Mouse (Mus musculus) ES-E14 (cell line): Measurements from ENCODE around the gene Ptprr.

Source experiments
- CHD2 ChIP-seq: IDR thresholded peaks from 2 replicates; pipeline ENCODE4 v1.6.1; 2014; ENCODE audit warnings: mild to moderate bottlenecking, low read depth, low read length, inconsistent platforms
- HCFC1 ChIP-seq: IDR thresholded peaks from 2 replicates; pipeline ENCODE4 v1.6.1; 2012; ENCODE audit warnings: low read length, inconsistent platforms, borderline replicate concordance; ENCODE audit not compliant: insufficient read depth
- MAFK ChIP-seq: IDR thresholded peaks from 2 replicates; pipeline ENCODE4 v1.6.1; 2014; ENCODE audit warnings: mild to moderate bottlenecking, low read depth, low read length, inconsistent platforms; ENCODE audit not compliant: insufficient read depth
- ZC3H11A ChIP-seq: IDR thresholded peaks from 2 replicates; pipeline ENCODE4 v1.6.1; 2012; ENCODE audit warnings: low read depth, mild to moderate bottlenecking, inconsistent platforms, low read length, borderline replicate concordance
- ZNF384 ChIP-seq: IDR thresholded peaks from 2 replicates; pipeline ENCODE4 v1.6.1; 2012; ENCODE audit warnings: low read depth, low read length, inconsistent platforms

- TF ChIP-seq ZC3H11A: no peak
- no peak for TF ChIP-seq MAFK
- no peak for TF ChIP-seq CHD2
- no peak for TF ChIP-seq ZNF384
- TF ChIP-seq HCFC1: no peak
These were observed 38.0 kb upstream of the Ptprr start for GRCm38 (mm10) chr10:115980018-115980417.
